Mouse (Mus musculus) thymus, adult 18-20 months (tissue): ENCODE measurements around the gene Fmnl2.

ENCODE experiments used
- DNase-seq, 2 experiments: peaks; one replicate each; pipeline ENCODE4 v3.0.0; 2022; ENCODE audit warnings: mixed read lengths in 2 of 2

Gene Fmnl2

DNA sequence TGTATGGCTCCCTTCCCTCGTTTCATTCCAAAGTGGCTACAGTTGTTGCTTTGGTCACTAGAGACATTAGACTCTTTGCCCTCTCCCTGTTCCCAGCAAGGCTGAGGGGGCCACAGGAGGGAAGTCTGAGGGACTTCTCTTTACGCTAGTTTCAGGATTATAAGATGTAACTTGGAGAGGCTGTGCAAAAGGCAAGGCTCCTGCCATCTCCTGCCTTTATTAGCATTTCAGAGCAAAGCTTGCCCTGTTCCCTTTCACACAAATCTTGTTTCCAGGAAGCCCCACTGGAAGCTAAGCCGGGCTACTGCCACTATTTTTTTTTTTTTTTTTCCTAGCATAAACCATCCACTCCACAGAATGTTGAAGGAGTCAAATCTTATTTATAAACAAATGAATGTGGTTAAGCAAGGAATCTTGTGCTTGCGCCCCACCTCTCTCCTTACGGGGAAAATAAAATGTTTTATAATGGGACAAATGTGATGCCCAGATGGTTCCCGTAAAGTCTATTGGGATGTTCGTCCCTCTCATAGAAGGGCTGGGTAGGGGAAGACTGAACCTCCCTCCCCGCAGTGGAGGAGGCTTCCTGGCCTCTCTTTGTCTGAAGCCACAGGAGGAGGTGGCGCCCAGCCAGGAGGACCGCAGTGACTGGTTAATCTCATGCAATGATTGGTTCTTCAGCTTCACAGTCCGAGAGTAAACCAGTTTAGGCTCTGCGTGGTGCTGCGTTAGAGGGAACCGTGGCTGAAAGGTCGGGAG is 101.1 kb downstream of the Fmnl2 start:
- DNase-seq, result no peak

DNA sequence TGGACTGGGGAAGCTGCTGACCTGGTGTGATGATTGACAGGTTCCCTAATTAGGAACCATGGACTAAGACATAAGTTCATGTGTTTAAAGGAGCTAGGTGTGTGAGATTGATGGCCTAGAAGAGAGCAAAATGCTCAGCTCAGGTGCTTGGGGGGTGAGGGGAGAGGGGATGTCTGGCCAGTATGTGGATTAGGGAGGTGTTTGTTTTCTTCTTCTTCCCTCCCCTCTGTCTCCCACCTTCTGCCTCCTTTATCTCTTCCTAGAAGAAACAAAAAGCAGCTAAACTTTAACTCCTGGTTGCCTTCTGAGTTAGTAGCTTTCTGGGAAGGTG is 101.6 kb downstream of the Fmnl2 start:
- no peak for DNase-seq

DNA sequence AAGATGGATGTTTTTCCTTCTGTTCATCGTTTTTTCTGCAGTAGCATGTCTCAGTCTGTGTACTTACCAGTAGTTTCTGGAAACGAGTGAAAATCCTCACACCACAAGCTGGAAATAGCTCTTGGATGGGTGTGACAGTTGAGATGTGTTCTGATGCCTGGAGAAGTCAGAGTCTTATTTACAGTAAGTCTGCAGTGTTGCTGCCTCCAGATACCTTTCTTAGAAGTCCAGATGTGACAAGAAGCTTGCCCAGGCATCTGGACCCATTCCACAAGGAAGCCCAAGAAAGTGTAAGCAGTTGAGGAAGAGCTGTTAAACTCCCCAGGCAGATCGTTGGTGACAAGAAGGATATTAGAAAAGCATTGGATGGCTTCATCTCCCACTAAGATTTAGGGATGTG is 102.3 kb downstream of the Fmnl2 start:
- no peak for DNase-seq

DNA sequence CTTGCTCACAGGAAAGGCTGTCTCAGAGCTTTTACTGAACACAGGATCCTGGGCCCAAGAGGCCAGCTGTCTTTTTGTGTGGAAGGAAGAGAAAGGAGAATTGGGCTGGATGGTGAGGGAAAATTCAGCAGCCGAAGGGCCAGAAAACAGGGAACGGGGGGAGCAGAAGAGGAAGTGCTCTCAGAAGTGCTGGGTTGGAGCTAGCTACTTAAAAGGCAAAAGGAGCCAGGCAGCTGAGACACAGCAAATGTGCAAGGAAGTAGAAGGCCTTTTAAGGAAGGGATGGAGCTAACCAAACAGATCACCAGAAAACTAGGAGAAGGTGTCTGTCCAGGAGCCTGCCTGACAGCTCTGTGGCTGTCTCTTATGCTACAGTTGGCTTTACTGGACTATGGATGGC is 103.0 kb downstream of the Fmnl2 start:
- no peak for DNase-seq

DNA sequence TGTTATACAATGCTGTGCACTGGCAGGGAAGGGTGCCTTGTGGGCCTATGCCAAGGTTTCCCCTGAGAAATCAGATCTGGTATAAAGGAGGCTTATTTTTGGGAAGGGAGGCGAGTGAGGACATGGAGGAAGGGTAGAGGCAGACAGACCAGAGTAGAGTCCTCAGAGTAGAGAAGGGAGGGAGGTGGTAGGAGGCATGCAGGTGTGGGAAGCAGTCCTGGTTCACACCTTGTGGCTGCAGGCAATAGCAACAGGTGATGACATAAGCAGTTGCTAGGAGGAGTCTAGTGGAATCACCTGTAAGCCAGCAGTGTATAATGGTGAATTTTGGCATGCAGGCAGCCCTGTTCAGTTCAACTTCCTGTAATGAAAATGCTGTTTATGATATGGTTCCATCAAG is 105.8 kb downstream of the Fmnl2 start:
- DNase-seq, result no peak

DNA sequence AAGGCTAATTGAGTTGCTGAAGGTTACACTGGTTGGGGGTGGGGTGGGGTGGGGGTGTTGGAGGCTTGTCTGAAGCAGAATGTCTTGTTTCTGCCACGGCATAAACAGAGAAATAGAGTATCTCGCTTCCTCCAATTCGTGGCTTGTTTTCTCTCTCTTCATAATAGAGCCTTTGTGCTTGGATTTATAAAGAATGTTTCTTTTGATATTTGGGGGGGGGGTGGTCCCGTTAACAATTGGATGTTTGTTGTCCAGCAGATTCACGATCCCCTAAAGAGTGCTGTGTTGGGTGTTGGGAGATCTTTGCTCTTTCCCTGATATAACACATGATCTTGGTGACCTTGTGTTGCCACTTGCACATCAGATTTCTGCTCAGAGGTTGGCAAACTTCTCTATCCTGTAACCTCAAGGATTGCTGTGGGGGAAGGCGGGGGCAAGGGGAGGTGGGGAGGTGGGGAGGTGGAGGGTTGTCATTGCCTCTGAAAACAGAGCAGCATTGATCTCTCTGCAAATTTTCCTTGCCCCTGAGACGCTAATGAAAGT is 106.8 kb downstream of the Fmnl2 start:
- DNase-seq, result no peak

DNA sequence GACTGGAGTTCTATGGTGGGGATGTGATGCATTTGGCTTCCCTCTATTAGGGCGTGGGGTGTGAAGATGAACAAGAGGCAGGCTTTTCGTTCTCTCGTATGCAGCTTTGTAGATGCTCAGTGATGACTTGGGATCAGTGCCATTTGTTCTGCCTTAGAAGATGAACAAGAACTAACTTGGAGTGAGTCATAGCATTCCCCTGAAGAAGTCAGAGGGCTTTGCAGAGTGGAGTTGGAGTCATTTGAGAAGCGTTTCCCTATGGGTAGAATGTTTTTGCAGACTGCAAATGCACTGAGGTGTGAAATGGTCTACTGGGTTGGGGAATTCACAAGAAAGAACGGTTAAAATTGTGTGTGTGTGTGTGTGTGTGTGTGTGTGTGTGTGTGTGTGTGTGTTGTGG is 108.6 kb downstream of the Fmnl2 start:
- DNase-seq, result no peak

DNA sequence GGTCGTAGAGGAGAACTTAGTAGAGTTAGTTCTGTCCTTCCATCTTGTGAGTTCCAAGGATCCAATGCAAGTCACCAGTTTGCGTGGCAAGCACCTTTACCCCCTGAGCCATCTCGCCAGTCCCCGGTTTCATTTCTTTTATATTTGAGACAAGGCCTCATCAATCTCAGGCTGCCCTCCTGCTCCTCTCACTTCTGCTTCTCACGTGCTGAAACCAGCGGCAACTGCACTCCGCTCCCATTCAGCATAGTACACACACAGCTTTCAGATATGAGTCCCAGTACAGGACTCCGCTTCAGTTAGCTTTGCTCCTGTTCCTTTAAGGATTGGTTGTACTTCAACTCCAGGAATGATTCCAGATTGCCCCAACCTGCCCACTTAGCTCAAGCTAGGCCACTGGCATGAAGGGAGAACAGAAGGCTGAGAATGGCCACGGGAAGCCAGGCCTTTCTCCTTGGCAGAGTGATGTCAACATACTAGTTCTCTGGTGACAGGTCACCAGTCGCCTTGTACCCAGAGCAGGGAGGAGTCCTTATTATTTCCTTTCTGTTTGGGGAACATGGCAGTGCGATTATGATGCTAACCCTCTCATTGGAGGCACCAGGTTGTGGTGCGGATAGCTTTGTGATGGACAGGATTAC is 109.3 kb downstream of the Fmnl2 start:
- no peak for DNase-seq

DNA sequence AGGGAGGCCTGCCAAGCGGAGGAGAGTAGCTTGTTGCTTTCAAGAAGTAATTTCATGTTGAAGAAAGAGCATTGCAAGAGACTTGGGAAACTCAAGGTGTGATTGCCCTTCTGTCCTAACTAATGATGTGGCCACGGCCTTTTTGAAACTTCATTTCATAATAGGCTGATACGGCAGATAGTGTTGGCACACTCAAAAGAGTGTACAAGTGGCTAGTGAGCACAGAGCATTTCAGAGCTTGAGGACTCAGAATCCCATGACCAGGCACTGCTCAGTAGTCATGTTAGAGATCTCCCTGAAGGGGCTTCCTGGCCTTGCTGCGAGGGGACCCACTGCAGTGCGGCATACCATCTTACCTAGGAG is 109.8 kb downstream of the Fmnl2 start:
- no peak for DNase-seq

DNA sequence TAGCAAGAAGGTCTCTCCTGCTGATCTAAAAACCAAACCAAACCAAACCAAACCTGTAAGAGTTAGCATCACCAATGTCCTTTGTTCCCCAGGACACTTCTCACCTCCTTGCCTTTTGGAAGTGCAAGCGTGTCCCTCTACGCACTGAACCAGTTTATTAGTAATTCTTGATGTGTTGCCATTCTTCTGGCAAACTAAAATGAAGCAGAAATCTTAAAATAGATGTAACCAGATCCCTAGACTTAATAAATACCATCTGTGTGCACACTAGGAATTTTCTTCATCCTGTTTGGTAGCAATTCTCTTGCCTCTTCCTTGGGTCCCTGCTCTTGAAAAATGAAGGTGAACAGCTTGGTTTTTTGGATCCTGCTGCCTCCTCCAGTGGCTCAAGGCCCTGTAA is 111.2 kb downstream of the Fmnl2 start:
- DNase-seq, result no peak

DNA sequence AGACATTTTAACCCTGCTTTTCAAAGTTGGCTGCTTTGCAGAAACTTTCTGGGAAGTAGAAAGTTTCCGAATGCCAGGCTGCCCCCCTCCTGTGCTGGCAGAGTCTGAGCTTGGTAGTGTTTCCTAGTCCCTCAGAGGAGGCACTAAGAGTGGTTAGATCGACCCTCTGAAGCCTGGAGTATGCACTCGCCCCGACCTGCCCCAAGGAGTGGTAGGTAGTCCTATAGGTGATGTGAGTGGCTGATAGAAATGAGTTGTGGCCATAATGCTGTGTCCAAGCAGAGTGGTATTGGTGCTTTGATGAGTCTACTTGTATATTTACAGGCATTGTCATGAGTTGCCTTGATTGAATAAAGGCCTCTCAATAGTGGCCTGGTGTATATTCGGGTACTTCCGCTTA is 116.4 kb downstream of the Fmnl2 start:
- no peak for DNase-seq

DNA sequence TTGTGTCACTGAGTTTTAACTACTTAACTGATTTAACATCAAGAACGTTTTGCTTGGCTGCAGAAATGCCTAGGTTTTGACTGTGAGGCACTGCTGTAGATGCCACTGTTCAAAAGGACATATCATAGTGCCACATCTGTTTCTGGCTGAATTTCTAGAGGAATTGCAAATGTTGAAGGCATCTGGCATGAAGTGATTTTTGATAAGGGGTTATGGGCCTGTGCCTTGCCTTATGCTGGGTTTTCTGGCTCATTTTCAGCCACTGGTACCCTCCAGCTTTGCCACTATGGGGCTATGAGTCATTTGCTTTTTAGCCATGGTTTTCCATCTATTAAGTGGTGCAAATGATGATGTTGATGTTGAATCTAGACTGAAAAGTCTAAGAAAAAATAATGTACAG is 117.1 kb downstream of the Fmnl2 start:
- DNase-seq, result no peak

DNA sequence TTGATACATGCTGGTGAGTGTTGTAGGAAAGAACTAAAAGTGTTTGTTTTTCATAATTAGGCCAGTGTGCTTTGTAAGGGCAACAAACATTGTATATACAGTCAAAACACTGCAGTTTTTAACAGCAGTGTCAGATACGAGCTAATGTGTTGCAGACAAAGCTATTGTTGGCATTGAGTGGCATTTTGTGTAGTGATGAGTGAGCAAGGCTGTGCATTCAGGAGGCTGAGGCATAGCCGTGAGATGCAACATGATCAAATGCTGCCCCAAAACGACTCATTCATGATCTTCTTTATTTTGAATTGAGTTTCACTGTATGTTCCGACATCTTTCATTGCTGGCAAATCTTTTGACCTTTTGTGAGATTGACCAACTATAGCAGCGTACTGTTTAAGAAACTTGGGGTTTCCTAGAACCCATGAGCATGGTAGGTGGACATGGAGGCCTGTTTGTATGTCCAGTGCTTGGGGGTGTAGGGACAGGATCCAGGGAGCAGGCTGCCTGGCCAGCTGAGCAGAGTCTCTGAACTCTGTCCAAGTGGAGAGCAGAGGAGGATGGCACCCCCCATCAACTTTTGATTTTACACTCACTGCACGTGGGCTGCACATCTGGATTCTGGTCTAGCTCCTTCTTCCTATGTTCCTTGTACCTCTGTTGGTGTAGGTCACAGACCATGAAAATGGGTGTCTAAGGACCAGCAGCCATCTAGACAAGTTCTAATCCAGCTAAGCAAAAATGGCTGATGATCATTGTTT is 120.4 kb downstream of the Fmnl2 start:
- no peak for DNase-seq

DNA sequence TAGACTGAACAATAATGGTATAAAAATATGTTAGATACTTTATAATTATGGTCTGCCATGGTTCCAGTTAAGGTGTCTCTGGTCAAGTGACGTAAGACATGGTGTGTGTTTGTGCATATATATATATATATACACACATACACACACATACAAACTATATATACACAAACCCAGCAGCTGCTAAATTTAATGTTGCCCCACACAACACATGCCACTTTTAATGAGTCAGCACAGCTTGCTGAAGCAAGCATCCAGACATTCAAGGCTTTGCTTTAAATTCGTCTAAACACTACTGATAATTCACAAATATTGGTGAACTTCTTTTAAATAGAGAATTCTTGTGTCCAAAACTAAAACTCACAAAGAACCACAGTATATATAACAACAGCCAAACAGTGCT is 121.1 kb downstream of the Fmnl2 start:
- no peak for DNase-seq

DNA sequence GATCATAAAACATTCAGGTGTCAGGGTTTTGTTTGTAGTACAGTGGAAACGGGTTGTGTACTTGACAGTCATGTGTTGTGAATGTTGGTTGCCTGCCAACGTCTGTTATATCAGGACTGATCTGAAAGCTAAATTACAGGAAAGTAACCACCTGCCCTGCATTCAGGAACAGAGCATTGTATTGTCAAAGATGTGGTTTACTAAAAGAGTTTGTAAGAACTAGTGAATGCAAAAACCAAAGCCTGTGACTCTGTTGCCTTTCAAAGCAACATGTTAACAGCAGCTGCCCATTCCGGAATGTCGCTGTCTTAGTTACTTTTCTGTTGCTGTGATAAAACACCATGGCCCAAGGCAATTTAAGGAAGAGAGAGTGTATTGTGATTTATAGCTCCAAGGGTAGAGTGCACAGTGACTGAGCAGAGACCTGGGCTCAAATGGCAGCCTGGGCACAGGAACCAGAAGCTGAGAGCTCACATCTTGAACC is 121.7 kb downstream of the Fmnl2 start:
- DNase-seq, result no peak

DNA sequence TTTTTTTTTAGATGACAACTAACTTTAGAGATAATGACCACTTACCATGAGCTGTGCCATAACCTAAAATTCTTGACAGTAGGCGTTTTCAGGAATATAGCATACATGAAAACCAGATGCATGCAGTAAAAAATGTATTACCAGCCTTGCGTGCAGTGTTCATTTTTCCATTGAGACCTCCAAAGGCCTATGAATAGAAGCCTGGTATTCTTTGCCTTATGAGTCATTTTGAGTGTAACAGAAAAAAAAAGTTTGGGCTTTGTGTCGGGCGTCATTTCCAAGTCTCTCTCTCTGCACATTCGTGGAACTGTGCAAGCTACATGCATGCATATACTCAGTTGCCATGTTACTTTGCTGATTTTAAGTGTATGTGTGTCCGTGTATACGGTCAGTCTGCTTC is 123.5 kb downstream of the Fmnl2 start:
- DNase-seq, result no peak

DNA sequence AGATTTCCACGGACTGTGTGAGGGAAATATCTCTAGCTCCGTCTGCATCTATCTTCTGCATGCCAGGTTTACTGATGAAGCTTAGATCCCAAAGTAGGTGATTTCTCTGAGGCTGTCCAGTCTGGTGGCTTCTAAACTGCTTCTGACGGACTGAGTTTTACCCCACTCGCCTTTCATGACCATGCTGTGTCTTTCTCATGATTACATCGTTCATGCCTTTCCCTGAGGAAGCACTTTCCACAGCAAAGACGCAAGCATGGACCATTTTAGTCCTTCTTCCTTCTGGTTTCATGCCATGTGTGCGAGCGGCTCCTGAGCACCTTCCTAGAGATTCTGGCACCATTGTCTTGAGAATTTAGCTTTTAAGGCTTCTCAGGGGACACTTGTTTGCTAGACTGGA is 123.9 kb downstream of the Fmnl2 start:
- DNase-seq, result no peak

DNA sequence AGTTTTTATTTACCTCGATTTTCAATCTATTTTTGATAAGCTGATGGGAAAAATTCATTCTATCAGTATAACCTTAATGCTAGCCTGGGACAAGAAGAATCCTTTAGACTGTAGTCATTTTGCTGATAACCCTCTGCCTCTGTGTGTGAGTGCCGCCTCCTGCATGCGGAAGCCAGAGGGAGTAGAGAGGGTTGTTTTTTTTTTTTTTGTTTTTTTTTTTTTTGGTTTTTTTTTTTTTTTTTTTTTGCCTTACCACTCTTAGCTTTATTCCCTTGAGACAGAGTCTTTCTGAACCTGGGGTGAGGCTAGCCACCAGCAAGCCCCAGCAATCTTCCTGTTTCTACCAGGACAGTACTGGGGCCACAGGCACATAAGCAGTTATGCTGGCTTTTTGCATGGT is 124.8 kb downstream of the Fmnl2 start:
- DNase-seq, result no peak

DNA sequence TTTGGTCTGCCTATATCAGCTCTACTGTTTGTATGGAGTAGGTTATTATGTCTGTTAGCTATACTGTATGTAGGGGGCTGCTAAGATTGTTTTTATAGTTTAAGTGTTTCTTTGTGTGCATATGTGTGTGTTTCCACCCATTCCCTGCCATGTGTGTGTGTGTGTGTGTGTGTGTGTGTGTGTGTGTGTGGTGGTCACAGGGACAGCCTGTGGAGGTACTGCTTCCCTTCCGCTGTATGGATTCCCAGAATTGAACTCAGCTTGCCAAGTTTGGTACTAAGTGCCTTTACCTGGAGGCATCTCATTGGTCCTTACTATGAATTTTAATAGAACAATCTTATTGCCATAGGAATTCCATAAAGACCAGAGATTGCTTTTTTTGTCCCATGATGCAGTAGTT is 126.9 kb downstream of the Fmnl2 start:
- no peak for DNase-seq

DNA sequence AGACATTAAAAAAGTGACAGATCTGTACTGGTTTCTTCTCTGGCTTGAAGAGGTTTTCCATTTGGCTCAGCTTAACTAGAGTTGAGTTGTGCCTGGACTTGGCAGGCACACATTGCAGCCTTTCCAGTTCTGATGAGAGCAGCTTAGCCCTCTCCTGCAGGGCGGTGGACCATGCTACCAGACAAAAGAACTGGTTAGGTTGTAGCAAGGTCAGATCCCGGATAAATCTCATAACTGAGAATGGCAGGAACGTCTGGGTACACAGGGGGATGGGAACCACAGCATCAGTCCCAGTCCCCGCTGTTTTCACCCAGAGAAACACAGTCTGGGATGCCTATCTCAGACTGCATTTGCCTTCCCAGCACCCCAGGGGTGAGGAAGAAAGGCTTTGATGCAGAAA is 127.5 kb downstream of the Fmnl2 start:
- DNase-seq, result no peak

DNA sequence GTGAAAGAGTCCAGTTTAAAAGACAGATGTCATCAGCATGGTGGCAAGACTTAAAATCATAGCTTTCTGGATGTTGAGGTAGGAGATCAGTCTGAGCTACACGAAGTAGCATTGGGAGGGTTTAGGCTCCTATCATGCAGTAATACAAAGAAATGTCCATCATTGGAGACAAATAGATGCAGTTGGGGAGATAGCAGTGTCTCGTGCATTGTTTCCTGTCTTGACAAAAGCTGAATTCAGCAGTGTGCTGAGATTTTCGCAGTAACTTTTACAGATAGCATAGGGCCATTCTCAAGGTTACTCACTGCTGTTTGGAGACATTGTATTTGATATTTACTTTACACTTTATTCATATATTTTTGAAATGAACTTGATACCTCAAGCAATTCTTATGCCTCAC is 128.7 kb downstream of the Fmnl2 start:
- DNase-seq, result no peak

DNA sequence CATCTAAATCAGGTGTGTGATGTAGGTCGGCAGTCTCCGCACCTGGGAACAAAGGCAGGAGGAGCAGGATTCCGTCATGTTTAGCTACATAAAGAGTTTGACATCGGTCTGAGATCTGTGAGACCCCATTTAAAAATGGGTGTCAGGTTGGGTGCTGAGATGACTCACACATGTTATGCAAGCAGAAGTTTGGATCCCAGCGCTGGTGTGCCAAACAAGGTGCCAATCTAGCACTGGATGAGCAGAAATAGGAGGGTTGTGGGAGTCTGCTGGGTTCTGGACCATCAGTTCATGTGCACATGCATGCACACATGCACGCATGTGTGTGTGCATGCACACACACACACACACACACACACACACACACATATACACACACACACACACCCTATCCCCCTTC is 129.4 kb downstream of the Fmnl2 start:
- no peak for DNase-seq

DNA sequence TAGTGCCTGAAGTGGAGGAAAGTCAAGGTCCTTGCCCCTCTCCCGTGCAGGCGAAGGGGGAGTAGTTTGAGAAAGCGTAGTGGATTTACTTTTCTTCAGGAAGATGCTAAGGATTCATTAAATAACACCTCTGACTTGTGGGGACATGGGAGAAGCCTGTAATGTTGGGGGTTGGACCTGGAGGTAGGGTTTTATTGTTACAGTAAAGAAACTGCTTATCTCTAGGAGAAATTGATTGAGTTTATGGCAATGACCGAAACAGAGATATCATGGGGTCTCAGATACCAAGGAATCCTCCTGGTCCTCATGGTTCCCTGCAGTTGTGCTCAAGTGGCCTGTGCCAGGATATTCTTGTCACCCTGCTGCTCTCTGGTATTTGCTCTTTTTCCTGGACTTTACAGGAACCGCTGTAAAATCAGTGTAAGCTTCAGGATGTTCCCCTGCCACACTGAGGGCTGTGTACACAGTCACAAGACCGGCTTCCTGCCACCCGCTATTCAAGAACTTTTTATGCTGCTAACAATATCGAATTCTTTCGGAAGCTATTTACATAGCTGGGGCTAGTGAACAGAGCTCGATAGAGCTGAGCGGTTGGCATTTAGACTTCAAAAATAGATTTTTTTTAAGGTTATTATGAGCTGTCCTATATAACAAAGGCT is 130.1 kb downstream of the Fmnl2 start:
- no peak for DNase-seq
